Mouse (Mus musculus) heart, postnatal 4 days (tissue): Measurements from ENCODE around the gene Trim44. TPM values are rescaled to one million over a fixed set of nuclear protein-coding genes. Genes with fewer than 3 reads are reported as not detected.

Source experiments
- DNase-seq: peaks from one replicate; pipeline ENCODE4 v3.0.0; 2021
- total RNA-seq, 2 experiments: library from RNA; stranded (reverse); gene quantifications; 2 replicates each; pipeline ENCODE4 v1.2.3; 2021

Gene Trim44
- total RNA-seq, 2 experiments from 2014 or later: 47.8 to 50.4 TPM

DNA sequence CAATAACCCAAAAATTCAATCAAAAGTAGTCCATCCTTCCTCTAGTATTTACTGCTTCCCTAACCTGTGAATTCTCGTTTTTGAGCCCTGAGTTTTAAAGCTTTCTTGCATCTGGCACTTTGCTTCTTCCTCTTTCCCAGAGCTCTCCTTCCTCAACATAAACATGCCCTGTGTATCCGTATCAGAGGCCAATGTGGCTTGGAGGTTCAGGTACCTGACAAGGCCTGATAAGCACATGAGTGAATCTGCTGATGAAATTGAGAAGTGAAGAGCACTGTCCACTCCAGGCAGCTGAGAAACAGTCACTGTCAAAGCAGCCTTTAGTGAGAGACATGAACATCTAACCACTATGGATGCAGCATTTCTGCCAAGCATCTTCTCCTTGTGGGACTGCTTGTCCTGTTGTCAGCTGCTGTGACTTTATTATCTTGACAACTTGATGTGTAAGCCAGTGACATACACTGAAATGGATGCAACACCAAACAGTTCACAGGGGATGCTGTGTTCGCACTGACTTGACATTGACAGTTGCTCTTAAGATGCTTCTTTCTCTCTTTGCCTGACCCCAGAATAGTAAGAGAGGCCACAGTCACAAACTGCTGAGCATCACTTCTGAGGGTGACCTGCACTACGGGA lies 42.9 kb downstream of the Trim44 start:
- DNase-seq: no peak

DNA sequence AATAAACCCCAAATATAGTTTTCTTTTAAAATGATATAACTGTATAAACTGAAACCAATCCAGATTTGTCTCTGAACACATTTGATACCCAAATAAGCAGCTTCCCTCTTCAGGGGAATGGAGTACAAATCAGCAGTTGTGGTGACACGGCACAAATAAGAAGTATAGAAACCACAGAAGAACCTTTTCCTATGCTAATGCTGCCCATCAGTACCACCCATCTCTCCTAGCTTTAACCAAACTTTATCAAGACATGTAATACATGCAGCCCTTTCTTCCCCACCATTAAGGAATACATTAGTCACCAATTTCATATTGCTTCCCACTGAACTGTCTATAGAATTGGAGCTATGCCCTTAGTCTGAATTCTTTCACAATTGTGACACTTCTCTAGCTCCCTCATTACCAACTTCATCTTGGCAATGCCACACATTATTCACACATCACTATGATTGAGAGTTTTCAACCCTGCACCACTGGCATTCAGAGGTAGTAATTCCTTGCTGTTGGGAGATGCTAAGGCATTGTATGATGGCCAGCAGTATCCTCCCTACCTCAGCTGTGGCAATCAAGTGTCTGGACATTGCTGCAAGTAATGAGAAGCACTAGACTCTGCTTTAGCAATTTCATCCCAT lies 44.6 kb downstream of the Trim44 start:
- DNase-seq: no peak

DNA sequence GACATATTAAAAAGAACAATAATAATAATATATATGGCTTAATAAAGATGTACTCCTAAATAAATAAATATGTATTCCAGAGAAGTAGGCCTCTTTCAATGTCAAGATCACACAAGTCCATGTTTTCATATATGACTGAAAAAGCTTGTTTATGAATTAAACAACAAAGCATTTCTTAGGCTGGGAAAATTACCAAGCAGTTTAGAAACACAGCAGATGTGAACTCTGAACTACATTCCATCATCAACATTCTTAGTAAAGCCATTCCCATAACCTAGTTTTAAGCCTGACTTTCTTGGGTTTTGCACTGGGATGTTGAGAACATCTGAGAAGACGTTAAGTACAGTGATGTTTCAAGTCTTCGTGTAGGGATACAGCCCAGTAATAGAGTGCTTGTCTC lies 45.4 kb downstream of the Trim44 start:
- DNase-seq: no peak

DNA sequence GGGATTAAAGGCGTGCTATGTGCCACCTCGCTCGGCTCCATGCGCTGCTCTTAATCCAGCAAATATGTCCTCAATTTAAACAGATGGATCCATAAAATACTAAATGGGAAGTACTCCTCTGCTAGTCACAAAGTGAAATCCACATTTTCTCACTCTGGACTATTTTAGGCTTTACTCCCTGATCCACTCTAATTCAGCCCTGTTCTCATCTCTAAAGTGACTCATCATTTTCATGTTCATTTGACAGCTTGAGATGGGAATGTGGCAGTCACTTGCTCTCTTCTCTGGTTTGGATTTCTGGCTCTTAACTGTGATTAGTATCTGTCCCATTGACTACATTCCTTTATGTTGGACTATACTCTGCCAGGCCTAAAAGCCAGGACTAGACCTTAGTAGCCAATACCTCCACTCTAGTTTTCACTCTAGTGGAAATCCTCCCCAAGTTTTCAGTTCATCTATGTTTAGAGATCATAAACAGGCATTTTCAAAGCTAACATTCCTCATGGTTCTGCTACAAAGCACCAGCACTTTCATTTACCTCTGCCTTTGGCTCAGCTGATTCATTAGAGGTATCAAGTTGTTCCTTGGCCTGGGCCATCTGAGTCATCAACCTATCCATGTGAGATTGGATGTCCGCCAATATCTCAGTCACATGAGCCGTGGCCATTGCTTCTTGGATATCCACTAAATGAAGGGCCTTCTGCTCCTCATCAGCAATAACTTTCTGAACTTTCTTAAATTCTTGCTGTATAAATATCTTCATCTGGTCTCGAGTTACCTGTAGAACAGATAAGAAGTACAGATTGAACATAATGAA lies 50.5 kb downstream of the Trim44 start:
- no peak for DNase-seq

DNA sequence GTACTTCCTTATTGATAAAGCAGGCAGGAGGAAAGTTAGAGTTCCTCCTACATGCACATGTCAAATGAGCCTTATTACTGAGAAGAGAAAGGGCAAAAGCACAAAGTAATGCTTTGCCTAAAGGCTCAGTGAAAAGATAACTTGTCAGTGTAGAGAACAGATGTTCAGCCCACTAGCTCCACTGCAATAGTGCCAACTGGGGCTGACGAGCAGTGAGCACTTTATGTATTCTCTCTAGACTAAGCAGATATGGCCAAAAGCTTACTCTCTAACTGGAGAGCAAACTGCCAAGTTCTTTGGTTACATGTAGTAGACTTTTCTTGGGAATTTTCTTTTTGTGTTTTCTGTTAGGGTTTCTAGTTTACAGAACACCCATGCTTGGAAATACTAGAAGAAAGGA lies 53.6 kb downstream of the Trim44 start:
- DNase-seq: no peak

DNA sequence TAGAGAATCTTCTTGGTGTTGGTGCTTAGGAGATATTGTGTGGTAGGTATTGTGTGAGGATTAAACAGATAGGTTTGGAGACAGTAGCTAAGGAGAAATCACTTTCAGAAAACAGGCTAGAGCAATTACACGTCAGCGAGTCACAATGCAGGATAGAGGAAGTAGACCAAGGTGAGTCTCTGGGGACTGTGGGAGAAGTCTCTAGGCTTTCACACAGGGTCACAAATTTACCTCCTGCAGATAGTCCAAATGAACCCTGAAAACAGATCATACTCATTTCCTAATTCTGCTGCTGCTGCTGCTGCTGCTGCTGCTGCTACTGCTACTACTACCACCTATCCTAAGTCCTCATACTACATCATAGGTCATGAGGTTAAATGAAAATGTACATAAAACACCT lies 66.2 kb downstream of the Trim44 start:
- no peak for DNase-seq

DNA sequence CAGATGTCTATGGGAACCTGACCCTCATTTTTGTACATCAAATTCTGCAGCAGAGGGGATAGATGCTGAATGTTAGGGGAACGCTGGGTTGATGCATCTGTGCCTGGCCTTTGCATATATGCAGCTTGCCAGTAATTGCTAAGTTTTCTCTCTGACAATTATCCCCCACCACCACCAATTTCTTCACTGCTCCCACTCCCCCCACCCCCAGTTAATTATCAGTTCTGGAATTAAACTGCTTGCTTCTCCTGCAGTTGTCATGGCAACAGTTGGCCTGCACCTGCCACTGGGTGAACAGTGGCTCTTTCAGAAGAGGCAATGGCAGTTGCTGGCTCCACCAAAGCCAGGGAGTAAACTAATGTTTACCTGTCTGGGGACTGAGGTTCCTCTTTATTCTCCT lies 70.8 kb downstream of the Trim44 start:
- DNase-seq: no peak

GRCm38 (mm10) chr2:102331932-102332331 lies 75.7 kb downstream of the Trim44 start:
- DNase-seq: no peak

DNA sequence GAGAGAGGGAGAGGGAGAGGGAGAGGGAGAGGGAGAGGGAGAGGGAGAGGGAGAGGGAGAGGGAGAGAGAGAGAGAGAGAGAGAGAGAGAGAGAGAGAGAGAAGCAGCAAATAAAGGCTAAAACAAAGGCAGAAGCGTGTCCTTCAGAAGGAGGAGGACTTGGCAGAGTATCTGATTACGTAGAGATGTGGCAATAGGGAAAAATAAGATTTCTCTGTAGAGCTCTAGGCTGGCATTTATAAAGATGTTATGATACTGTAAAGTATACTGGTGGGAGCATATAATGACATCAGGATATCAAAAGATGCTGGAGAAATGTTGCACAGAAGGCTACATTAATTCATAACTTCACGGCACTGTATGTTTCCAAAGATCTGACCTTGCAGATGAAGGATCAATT lies 76.5 kb downstream of the Trim44 start:
- DNase-seq: no peak

DNA sequence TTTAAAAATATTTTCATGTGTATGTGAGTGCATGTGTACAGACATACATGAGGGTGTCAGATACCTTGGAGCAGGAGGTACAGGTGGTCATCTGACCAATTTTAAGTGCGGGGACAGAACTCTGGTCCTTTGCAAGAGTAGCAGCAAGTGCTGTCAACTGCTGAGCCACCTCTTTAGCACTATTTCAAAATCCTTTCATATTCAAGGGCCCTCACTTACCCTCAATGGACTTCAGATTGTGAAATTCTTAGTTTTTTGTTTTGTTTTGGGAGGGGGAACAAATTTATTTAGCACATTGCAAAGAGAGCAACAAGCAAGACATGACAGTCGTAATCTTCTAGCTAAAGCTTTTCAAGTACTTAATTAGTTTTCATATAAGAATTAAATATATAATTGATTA lies 81.7 kb downstream of the Trim44 start:
- no peak for DNase-seq

- no peak for DNase-seq
These were observed 83.3 kb downstream of the Trim44 start for GRCm38 (mm10) chr2:102324336-102324735.

GRCm38 (mm10) chr2:102316540-102316939 lies 91.1 kb downstream of the Trim44 start:
- no peak for DNase-seq

DNA sequence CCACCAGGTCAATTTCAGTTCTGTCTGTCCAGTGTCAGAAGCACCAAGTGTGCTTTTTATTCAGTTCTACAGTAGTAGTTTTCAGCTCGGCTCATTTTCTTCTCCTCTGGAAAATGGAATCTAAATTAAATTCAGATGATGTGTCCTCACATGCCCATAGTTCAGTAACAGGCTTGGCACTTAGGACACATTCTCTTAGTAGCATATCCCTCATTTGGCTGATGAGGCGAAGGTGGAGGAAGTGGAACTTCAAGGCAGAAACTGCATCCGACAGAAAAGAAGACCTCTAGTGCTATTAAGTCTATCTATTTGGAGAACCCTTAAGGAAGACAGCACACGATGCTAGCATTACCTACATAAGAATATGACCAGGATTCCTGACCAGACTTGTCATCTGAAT lies 92.5 kb downstream of the Trim44 start:
- DNase-seq: no peak

GRCm38 (mm10) chr2:102314610-102315009 lies 93.0 kb downstream of the Trim44 start:
- DNase-seq: no peak

DNA sequence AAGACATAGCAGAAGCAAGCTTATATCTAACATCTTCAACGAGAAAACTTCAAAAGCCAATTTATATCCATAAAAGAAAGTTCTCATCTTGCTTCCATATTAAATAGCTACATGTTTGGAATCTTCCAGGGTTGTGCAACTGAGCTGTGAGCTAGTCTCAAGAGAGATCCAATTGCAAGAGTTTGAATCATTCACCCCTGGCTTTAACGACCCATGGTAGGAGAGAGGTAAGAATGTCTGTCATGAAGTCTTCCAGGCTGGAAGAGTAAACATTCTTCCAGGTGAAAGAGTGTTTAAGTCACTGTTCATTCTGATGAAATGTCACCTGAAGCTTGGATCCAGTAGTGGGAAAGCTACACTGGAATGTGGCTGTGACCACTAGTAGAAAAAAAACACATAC lies 93.6 kb downstream of the Trim44 start:
- DNase-seq: no peak

DNA sequence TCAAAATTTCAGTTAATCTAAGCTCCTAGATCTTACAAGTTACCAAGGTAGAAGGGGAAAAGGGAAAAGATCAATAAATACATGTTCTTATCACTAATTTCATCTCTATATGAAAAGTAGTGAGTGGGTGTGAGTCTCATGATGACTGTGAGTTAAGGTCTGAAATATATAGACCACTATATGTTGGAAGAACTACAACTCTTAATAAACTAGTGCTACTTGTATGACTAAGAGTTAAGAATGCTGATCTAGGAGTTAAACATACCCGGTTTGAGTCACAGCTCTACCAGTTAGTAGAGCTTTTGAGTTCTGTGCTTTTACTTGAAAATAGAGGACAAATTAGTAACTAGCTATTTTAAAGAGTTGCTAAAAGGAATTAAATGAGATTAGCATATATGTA lies 94.7 kb downstream of the Trim44 start:
- DNase-seq: no peak

DNA sequence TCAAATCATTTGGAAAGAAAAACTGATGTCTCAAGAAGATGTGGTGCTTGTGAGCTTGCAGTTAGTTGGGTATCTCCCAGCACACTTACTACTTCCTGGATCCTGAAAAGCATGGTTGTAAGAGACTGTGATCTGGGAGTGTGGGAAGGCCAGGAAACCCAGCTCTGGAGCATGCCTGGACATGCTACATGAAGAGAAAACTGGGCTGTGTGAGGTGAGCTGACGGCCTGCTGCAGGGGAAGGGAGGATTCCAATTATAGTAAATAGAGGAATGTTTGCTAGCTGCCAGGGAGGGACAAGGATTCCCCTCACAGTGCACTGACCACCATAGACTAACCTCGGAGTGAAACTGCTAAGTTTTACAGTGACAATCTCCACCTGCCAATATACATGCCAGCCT lies 104.4 kb downstream of the Trim44 start:
- no peak for DNase-seq

DNA sequence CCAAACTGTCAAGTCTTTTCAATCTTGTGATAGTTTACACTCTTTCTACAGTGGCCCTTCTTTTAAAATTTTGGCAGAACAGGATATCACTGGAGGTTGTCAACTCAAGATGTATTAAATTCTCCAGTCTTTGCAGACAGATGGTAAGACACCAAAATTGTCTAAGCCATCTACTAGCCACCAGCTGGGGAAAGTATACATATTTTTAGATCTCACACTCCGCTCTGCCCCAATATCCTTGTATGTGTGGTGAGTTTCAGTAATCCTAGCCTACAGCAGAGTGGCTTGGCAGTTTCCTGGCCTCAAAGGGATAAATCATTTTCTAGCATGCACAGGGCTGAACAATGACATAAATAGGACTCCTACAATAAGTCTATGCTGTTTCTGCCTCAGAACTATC lies 105.1 kb downstream of the Trim44 start:
- no peak for DNase-seq

- peak; percentile 61 for DNase-seq
These were observed 112.8 kb downstream of the Trim44 start for GRCm38 (mm10) chr2:102294827-102295270.

- no peak for DNase-seq
These were observed 114.4 kb downstream of the Trim44 start for GRCm38 (mm10) chr2:102293181-102293580.

GRCm38 (mm10) chr2:102292051-102292450 lies 115.6 kb downstream of the Trim44 start:
- no peak for DNase-seq

DNA sequence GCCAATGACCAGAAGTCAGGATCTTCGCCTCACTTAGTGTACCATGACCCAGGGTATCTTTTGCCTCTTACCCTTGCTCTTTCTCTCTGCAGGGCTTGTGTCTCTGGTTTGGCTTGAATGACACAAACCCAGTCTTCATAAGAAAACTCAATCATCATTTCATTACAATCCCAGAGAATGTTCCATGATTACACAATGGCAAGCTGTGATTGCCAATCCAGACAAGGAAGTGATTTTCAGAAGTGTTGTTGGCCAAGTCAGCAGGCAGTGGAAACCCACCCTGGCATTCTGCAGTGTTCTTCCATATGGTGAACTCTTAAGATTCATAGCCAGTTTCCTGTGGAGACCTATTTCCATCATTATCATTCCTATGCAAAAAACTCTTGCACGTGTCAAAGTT lies 116.1 kb downstream of the Trim44 start:
- no peak for DNase-seq

DNA sequence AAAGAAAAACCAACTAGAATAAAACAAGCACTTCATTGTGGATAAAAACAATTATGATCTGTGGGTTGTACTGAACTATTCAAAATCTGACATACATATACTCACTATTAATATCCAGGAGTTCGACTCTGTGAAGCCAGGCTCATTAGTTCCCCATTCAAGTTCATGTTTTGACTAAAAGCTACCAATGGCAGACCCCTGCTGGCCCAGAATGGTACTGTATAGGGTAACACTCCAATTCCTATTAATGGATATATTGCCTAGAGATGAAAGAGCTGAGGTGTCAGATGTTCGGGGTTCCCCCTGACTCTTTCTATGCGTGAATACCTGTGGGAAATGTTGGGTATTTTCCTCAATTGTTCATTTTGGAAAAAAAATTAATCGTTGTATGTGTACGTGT lies 117.6 kb downstream of the Trim44 start:
- peak; percentile 75 for DNase-seq

- no peak for DNase-seq
These were observed 119.0 kb downstream of the Trim44 start for GRCm38 (mm10) chr2:102288676-102289075.
